Mouse (Mus musculus) liver, adult 2 months (tissue): ENCODE data around the gene Traf5.

ENCODE experiments used
- CTCF ChIP-seq: fragments of 200-500 bp; IDR thresholded peaks from 2 replicates; pipeline ENCODE4 v1.5.1; 2011; ENCODE audit warnings: low read depth, low read length, control low read depth
- POLR2A ChIP-seq: fragments of 200-500 bp; IDR thresholded peaks from 2 replicates; pipeline ENCODE4 v1.6.1; 2011; ENCODE audit warnings: low read length, control low read depth; ENCODE audit not compliant: insufficient read depth; ENCODE audit errors: extremely low read depth

- 0 out of 2 replicates have a peak, but pooled peaks have one; percentile 9 for TF ChIP-seq CTCF
- TF ChIP-seq POLR2A: peak; percentile 93
Observed at GRCm38 (mm10) chr1:192091806-192092772, at the start of gene Traf5.
